Mouse (Mus musculus) liver, adult 2 months (tissue): Measurements from ENCODE around the gene Kalrn.

Source experiments
- CTCF ChIP-seq: fragments of 200-500 bp; IDR thresholded peaks from 2 replicates; pipeline ENCODE4 v1.5.1; 2011; ENCODE audit warnings: low read depth, low read length, control low read depth
- POLR2A ChIP-seq: fragments of 200-500 bp; IDR thresholded peaks from 2 replicates; pipeline ENCODE4 v1.6.1; 2011; ENCODE audit warnings: low read length, control low read depth; ENCODE audit not compliant: insufficient read depth; ENCODE audit errors: extremely low read depth

GRCm38 (mm10) chr16:34057464-34057863 is 515.9 kb downstream of the Kalrn start:
- no peak for TF ChIP-seq POLR2A
- TF ChIP-seq CTCF: no peak
